Mouse (Mus musculus): ENCODE results near the gene Prmt7. TPM values are rescaled to one million over a fixed set of nuclear protein-coding genes. Genes with fewer than 3 reads are reported as not detected.

Gene Prmt7
- total and polyA plus RNA-seq, 2 experiments from 2014 or later: 50.9 to 71.3 TPM

- no peak for TF ChIP-seq CTCF (IDR thresholded peaks at IDR 0.05; ENCODE audit: low read depth)
- ATAC-seq: no peak
- H3K36me3 ChIP-seq (ENCODE audit: insufficient read depth, low read length): peaks cover 65% of the 10 kb centered on the region
Observed at GRCm38 (mm10) chr8:106250186-106250585, 39.5 kb downstream of the Prmt7 start.

GRCm38 (mm10) chr8:106258169-106258568, 47.4 kb downstream of the Prmt7 start:
- H3K9me3 ChIP-seq (ENCODE audit: low read length): no peaks in the 10 kb centered on the region
- DNase-seq (ENCODE audit: low spot score): peak; percentile 35
- no peaks in the 10 kb centered on the region for H3K4me1 ChIP-seq (ENCODE audit: insufficient read depth, low read length)
- H3K4me3 ChIP-seq (ENCODE audit: low read length): no peak overlapping the region
- H3K27ac ChIP-seq: no peak overlapping the region
- H3K4me2 ChIP-seq (ENCODE audit: low read depth, low read length): no peak overlapping the region
- ATAC-seq: no peak
- H3K27me3 ChIP-seq (ENCODE audit: insufficient read depth, low read length): no peaks in the 10 kb centered on the region
- peaks cover 30% of the 10 kb centered on the region for H3K36me3 ChIP-seq (ENCODE audit: insufficient read depth, low read length)
- WGBS: 20% methylated on average over 1 of the region's 1 CpGs
- H3K9ac ChIP-seq (replicated peaks; ENCODE audit: low read length): no peak overlapping the region
- TF ChIP-seq CTCF (IDR thresholded peaks at IDR 0.05; ENCODE audit: low read depth): peak; percentile 50

More at GRCm38 (mm10) chr8:106250186-106250585, 39.5 kb downstream of the Prmt7 start:
- no peak overlapping the region for H3K4me2 ChIP-seq (ENCODE audit: low read depth, low read length)
- WGBS: 61% methylated on average over 4 of the region's 4 CpGs
- no peak overlapping the region for H3K4me3 ChIP-seq (ENCODE audit: low read length)
- no peaks in the 10 kb centered on the region for H3K4me1 ChIP-seq (ENCODE audit: insufficient read depth, low read length)
- H3K9me3 ChIP-seq (ENCODE audit: low read length): no peaks in the 10 kb centered on the region
- DNase-seq (ENCODE audit: low spot score): no peak
- H3K27ac ChIP-seq: peak overlapping the region; percentile 56; the same call in 1 of the 2 replicates
- H3K27me3 ChIP-seq (ENCODE audit: insufficient read depth, low read length): no peaks in the 10 kb centered on the region
- H3K9ac ChIP-seq (replicated peaks; ENCODE audit: low read length): no peak overlapping the region

GRCm38 (mm10) chr8:106259579-106260255, 49.0 kb downstream of the Prmt7 start:
- H3K27me3 ChIP-seq (ENCODE audit: insufficient read depth, low read length): no peaks in the 10 kb centered on the region
- no peak for TF ChIP-seq CTCF (IDR thresholded peaks at IDR 0.05; ENCODE audit: low read depth)
- H3K36me3 ChIP-seq (ENCODE audit: insufficient read depth, low read length): peaks cover 17% of the 10 kb centered on the region; the same call in 1 of the 2 replicates
- no peak overlapping the region for H3K27ac ChIP-seq
- ATAC-seq (no peak), DNase-seq (ENCODE audit: low spot score) (no peak)
- H3K4me3 ChIP-seq (ENCODE audit: low read length): no peak overlapping the region
- no peaks in the 10 kb centered on the region for H3K4me1 ChIP-seq (ENCODE audit: insufficient read depth, low read length)
- no peak overlapping the region for H3K4me2 ChIP-seq (ENCODE audit: low read depth, low read length)
- H3K9ac ChIP-seq (replicated peaks; ENCODE audit: low read length): no peak overlapping the region
- WGBS: 84% methylated on average over 10 of the region's 10 CpGs
- no peaks in the 10 kb centered on the region for H3K9me3 ChIP-seq (ENCODE audit: low read length)

- no peak for ATAC-seq
- Histone ChIP-seq H3K4me2 (ENCODE audit: low read depth, low read length) (no peak overlapping the region), H3K9ac (replicated peaks; ENCODE audit: low read length) (no peak overlapping the region), H3K4me3 (ENCODE audit: low read length) (no peak overlapping the region), H3K27me3 (ENCODE audit: insufficient read depth, low read length) (no peaks in the 10 kb centered on the region), H3K36me3 (ENCODE audit: insufficient read depth, low read length) (peaks cover 15% of the 10 kb centered on the region; the same call in 1 of the 2 replicates), H3K4me1 (ENCODE audit: insufficient read depth, low read length) (no peaks in the 10 kb centered on the region), H3K9me3 (ENCODE audit: low read length) (no peaks in the 10 kb centered on the region), H3K27ac (no peak overlapping the region)
- no peak for TF ChIP-seq CTCF (IDR thresholded peaks at IDR 0.05; ENCODE audit: low read depth)
- 61% methylated on average over 4 of the region's 4 CpGs for WGBS
- no peak for DNase-seq (ENCODE audit: low spot score)
Observed at GRCm38 (mm10) chr8:106260894-106261293, 50.2 kb downstream of the Prmt7 start.

GRCm38 (mm10) chr8:106262343-106262742, 51.6 kb downstream of the Prmt7 start:
- Histone ChIP-seq H3K4me1 (ENCODE audit: insufficient read depth, low read length) (no peaks in the 10 kb centered on the region), H3K36me3 (ENCODE audit: insufficient read depth, low read length) (peaks cover 7% of the 10 kb centered on the region; the same call in 1 of the 2 replicates), H3K27me3 (ENCODE audit: insufficient read depth, low read length) (no peaks in the 10 kb centered on the region), H3K4me2 (ENCODE audit: low read depth, low read length) (no peak overlapping the region), H3K27ac (no peak overlapping the region), H3K9me3 (ENCODE audit: low read length) (no peaks in the 10 kb centered on the region), H3K9ac (replicated peaks; ENCODE audit: low read length) (no peak overlapping the region), H3K4me3 (ENCODE audit: low read length) (no peak overlapping the region)
- ATAC-seq (no peak), DNase-seq (ENCODE audit: low spot score) (peak; percentile 52)
- no peak for TF ChIP-seq CTCF (IDR thresholded peaks at IDR 0.05; ENCODE audit: low read depth)
- 37% methylated on average over 5 of the region's 5 CpGs for WGBS

- H3K9me3 ChIP-seq (ENCODE audit: low read length): no peaks in the 10 kb centered on the region
- ATAC-seq (no peak), DNase-seq (ENCODE audit: low spot score) (no peak)
- no peaks in the 10 kb centered on the region for H3K27me3 ChIP-seq (ENCODE audit: insufficient read depth, low read length)
- H3K4me2 ChIP-seq (ENCODE audit: low read depth, low read length): no peak overlapping the region
- H3K4me1 ChIP-seq (ENCODE audit: insufficient read depth, low read length): peaks cover 3% of the 10 kb centered on the region; the same call in 1 of the 2 replicates
- no peak overlapping the region for H3K9ac ChIP-seq (replicated peaks; ENCODE audit: low read length)
- 67% methylated on average over 4 of the region's 4 CpGs for WGBS
- no peak overlapping the region for H3K4me3 ChIP-seq (ENCODE audit: low read length)
- H3K27ac ChIP-seq: no peak overlapping the region
- TF ChIP-seq CTCF (IDR thresholded peaks at IDR 0.05; ENCODE audit: low read depth): no peak
- peaks cover 4% of the 10 kb centered on the region; the same call in 1 of the 2 replicates for H3K36me3 ChIP-seq (ENCODE audit: insufficient read depth, low read length)
Observed at GRCm38 (mm10) chr8:106263928-106264327, 53.2 kb downstream of the Prmt7 start.

- TF ChIP-seq CTCF (IDR thresholded peaks at IDR 0.05; ENCODE audit: low read depth): no peak
- Histone ChIP-seq H3K9me3 (ENCODE audit: low read length) (no peaks in the 10 kb centered on the region), H3K4me2 (ENCODE audit: low read depth, low read length) (no peak overlapping the region), H3K27ac (no peak overlapping the region), H3K4me3 (ENCODE audit: low read length) (no peak overlapping the region), H3K36me3 (ENCODE audit: insufficient read depth, low read length) (peaks cover 4% of the 10 kb centered on the region; the same call in 1 of the 2 replicates), H3K9ac (replicated peaks; ENCODE audit: low read length) (no peak overlapping the region), H3K4me1 (ENCODE audit: insufficient read depth, low read length) (peaks cover 14% of the 10 kb centered on the region), H3K27me3 (ENCODE audit: insufficient read depth, low read length) (no peaks in the 10 kb centered on the region)
- WGBS: 69% methylated on average over 17 of the region's 17 CpGs
- ATAC-seq (no peak), DNase-seq (ENCODE audit: low spot score) (no peak)
Observed at GRCm38 (mm10) chr8:106265398-106265797, 54.7 kb downstream of the Prmt7 start.
